8 mouse cellular contexts compared by ENCODE assay signal in genomic region chr2:27764937-27765319, GRCm38 (mm10).
A peak's percentile ranks its signal among the peaks of the same experiment; 100 is the strongest.
DNase-seq lines count a peak whose midpoint lies in the region; ATAC-seq lines count a peak whose summit lies in the region.

No protein-coding gene starts in this region.

- peaks cover 13% of the 10 kb centered on the region for H3K36me3 ChIP-seq in hindbrain, embryonic 13.5 days

- no peak overlapping the region for H3K4me3 ChIP-seq in hindbrain, embryonic 13.5 days

- no peak overlapping the region for H3K4me2 ChIP-seq in hindbrain, embryonic 13.5 days

- DNase-seq in Muller cell, postnatal 12 days (ENCODE audit: inconsistent ontology term) = peak; percentile 58
- peak; percentile 87 for DNase-seq in cerebellum, adult 9-10 months
- peak; percentile 61 to 84 for DNase-seq in frontal cortex, postnatal 14 days (ENCODE audit: low spot score in 2 of 2)
- DNase-seq in layer of hippocampus, postnatal 14 days (ENCODE audit: low spot score in 2 of 2) = peak; percentile 85 to 89
- DNase-seq in lung, postnatal 36 days = peak; percentile 94
- DNase-seq in retina, postnatal 7 days (ENCODE audit: low read depth, low spot score) = peak; percentile 84
- peak; percentile 70 for DNase-seq in urinary bladder, adult 2 months (ENCODE audit: low spot score)

- H3K9me3 ChIP-seq in hindbrain, embryonic 13.5 days = no peaks in the 10 kb centered on the region

- peaks cover 18% of the 10 kb centered on the region for H3K27me3 ChIP-seq in hindbrain, embryonic 13.5 days

- 27% methylated on average over 3 of the region's 3 CpGs for WGBS in hindbrain, embryonic 13.5 days

- no peak overlapping the region for H3K9ac ChIP-seq in hindbrain, embryonic 13.5 days

- peaks cover 40% of the 10 kb centered on the region for H3K4me1 ChIP-seq in hindbrain, embryonic 13.5 days (replicated peaks)

- ATAC-seq in hindbrain, embryonic 13.5 days (ENCODE audit: low FRiP score) = peak; percentile 73

- peak overlapping the region; percentile 76 for H3K27ac ChIP-seq in hindbrain, embryonic 13.5 days
